Mouse (Mus musculus) forebrain, embryonic 11.5 days (tissue): Measurements from ENCODE around the gene Slc7a11. TPM values are rescaled to one million over a fixed set of nuclear protein-coding genes. Genes with fewer than 3 reads are reported as not detected.

ENCODE experiments used
- ATAC-seq: fragments of 200-750 bp; cut with Nextera tagmentation; replicated peaks from 2 replicates; pipeline ENCODE4 v1.8.0; 2017; ENCODE audit warnings: moderate TSS enrichment; ENCODE audit not compliant: low FRiP score
- DNase-seq: peaks from one replicate; pipeline ENCODE4 v3.0.0-alpha.2; 2017; ENCODE audit warnings: low spot score
- H3K27ac ChIP-seq: fragments of 300-500 bp; sonication (generic); 2 replicates; pipeline ENCODE4 v1.5.1; 2014; ENCODE audit warnings: low read depth, low read length
- H3K27me3 ChIP-seq: fragments of 300-500 bp; sonication (generic); 2 replicates; pipeline ENCODE4 v1.6.1; 2014; ENCODE audit warnings: mild to moderate bottlenecking, low read length, mixed read lengths; ENCODE audit not compliant: control insufficient read depth, insufficient read depth
- H3K36me3 ChIP-seq: fragments of 300-500 bp; sonication (generic); 2 replicates; pipeline ENCODE4 v1.6.1; 2014; ENCODE audit warnings: mild to moderate bottlenecking, low read length, moderate library complexity, mixed read lengths; ENCODE audit not compliant: control insufficient read depth, insufficient read depth
- H3K4me1 ChIP-seq: fragments of 300-500 bp; sonication (generic); replicated peaks from 2 replicates; pipeline ENCODE4 v1.6.1; 2014; ENCODE audit warnings: low read length, mixed read lengths; ENCODE audit not compliant: control insufficient read depth, insufficient read depth
- H3K4me2 ChIP-seq: fragments of 300-500 bp; sonication (generic); 2 replicates; pipeline ENCODE4 v1.6.1; 2014; ENCODE audit warnings: low read depth, mild to moderate bottlenecking, low read length, moderate library complexity, mixed read lengths; ENCODE audit not compliant: severe bottlenecking
- H3K4me3 ChIP-seq: fragments of 300-500 bp; sonication (generic); 2 replicates; pipeline ENCODE4 v1.5.1; 2014; ENCODE audit warnings: low read depth, low read length
- H3K9ac ChIP-seq: fragments of 300-500 bp; sonication (generic); 2 replicates; pipeline ENCODE4 v1.6.1; 2014; ENCODE audit warnings: low read length
- H3K9me3 ChIP-seq: fragments of 300-500 bp; sonication (generic); 2 replicates; pipeline ENCODE4 v1.6.1; 2016; ENCODE audit warnings: low read length, mixed read lengths; ENCODE audit not compliant: control insufficient read depth
- WGBS: fragments of 180-500 bp; shearing (Covaris S2); extraction: QIAGEN DNeasy Blood & Tissue Kit; methylation state at CpG from one replicate; pipeline ENCODE4 v1.1.7; 2014; 5-methylcytosine and 5-hydroxymethylcytosine counted together
- polyA plus RNA-seq: library from polyadenylated mRNA; unstranded; fragments of >200 nt; fragmentation: Nextera tagmentation; extraction: Ambion mirVana; gene quantifications from 2 replicates; pipeline ENCODE4 v1.2.1, GENCODE M21; 2014

Gene Slc7a11
- polyA plus RNA-seq, 1 experiment from 2014 or later, result 1.5 TPM

DNA sequence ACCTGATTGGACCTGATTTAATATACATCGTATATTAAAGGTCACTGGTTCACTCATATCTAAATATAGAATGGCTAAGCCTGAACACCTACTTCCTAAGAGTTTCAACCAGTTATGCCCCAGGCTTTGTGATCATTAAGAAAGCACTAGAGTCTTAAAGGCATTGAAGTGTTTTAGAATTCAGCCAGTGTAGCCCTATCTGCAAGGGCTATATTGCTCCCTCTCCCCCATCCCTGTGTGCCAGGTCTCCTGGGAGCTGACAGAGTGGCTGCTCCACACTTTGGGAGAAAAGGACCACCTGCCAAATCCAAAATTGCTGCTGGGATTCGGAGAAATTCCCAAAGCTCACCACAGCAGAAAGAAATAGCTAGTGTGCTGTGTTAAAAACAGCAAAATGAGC, 168.4 kb downstream of the Slc7a11 start:
- no peaks in the 10 kb centered on the region for H3K9me3 ChIP-seq
- H3K4me1 ChIP-seq, result no peaks in the 10 kb centered on the region
- H3K4me3 ChIP-seq, result no peak overlapping the region
- H3K27me3 ChIP-seq, result no peaks in the 10 kb centered on the region
- H3K27ac ChIP-seq, result no peak overlapping the region
- H3K9ac ChIP-seq, result no peak overlapping the region
- no peak overlapping the region for H3K4me2 ChIP-seq
- 71% methylated on average over 2 of the region's 2 CpGs for WGBS
- DNase-seq, result no peak
- ATAC-seq, result no peak
- no peaks in the 10 kb centered on the region for H3K36me3 ChIP-seq

DNA sequence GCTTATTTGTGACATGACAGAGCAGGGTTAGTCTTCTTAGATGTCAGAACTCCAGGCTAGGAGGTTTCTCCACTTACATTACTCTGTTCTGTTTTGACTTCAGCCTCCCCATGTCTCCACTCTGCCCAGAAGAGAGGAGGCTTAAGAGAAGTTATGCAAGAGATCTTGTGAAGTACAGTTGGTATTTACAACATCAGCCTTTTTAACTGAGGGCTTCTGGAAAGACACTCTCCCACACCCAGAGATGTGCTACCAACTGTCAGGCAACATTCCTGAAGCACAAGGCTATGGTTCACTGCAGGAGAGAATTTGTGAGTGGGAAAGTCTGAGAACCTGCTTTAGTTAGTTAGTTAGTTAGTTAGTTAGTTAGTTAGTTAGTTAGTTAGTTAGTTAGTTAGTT, 171.2 kb downstream of the Slc7a11 start:
- no peaks in the 10 kb centered on the region for H3K4me1 ChIP-seq
- DNase-seq (no peak), ATAC-seq (no peak)
- no peak overlapping the region for H3K9ac ChIP-seq
- H3K4me3 ChIP-seq, result no peak overlapping the region
- no peak overlapping the region for H3K27ac ChIP-seq
- no peaks in the 10 kb centered on the region for H3K36me3 ChIP-seq
- no peak overlapping the region for H3K4me2 ChIP-seq
- H3K9me3 ChIP-seq, result no peaks in the 10 kb centered on the region
- no peaks in the 10 kb centered on the region for H3K27me3 ChIP-seq

DNA sequence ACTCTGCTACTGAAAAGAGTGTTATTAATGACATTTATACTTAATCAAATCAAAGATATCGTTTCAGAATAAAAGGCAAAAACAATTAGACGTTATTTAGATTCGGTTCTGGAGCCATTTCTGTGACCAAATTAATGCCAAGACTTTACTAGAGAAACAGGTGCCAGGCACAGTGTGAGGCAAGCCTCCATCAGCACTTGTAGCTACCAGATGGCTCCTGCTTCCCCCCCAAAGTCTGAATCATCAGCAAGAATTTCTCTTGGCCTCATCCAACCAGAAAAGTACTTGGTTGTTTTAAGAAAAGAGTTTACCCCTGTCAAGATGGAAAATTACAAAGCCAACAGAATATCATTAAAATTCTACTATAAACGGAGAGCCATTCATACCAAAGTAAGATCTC, 173.7 kb downstream of the Slc7a11 start:
- Histone ChIP-seq H3K4me1 (no peaks in the 10 kb centered on the region), H3K9ac (no peak overlapping the region), H3K4me3 (no peak overlapping the region), H3K4me2 (no peak overlapping the region), H3K27ac (no peak overlapping the region), H3K27me3 (no peaks in the 10 kb centered on the region), H3K9me3 (no peaks in the 10 kb centered on the region), H3K36me3 (no peaks in the 10 kb centered on the region)
- WGBS, result 90% methylated on average over 4 of the region's 4 CpGs
- ATAC-seq, result no peak
- DNase-seq, result no peak

DNA sequence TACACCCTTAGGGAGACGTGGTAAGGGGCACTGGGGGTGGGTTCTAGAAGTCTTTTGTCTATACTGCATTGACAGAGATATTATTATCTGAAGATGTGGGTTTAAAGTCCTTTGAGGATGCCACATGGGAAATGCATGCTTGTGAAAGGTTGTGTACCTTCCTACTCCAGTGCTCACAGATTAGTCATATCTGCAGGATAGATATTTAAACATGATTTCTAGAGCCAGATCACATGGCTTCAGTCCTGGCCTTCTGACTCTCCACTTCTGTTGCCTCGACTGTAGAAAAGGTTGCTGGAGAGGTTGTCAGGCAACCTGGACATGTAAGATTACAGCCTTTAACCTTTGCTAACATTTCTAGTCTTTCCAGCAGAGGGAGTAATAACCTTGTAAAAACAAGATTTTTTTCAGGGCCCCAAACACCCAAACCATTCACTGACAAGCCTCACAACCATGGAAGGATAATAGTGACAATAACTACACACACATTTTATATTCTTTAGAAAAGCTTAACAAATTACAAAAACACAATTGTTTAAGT, 180.8 kb downstream of the Slc7a11 start:
- H3K27me3 ChIP-seq, result no peaks in the 10 kb centered on the region
- no peaks in the 10 kb centered on the region for H3K36me3 ChIP-seq
- DNase-seq (no peak), ATAC-seq (no peak)
- no peak overlapping the region for H3K4me3 ChIP-seq
- 67% methylated on average over 2 of the region's 2 CpGs for WGBS
- no peaks in the 10 kb centered on the region for H3K9me3 ChIP-seq
- H3K4me1 ChIP-seq, result no peaks in the 10 kb centered on the region
- no peak overlapping the region for H3K4me2 ChIP-seq
- no peak overlapping the region for H3K9ac ChIP-seq
- no peak overlapping the region for H3K27ac ChIP-seq

DNA sequence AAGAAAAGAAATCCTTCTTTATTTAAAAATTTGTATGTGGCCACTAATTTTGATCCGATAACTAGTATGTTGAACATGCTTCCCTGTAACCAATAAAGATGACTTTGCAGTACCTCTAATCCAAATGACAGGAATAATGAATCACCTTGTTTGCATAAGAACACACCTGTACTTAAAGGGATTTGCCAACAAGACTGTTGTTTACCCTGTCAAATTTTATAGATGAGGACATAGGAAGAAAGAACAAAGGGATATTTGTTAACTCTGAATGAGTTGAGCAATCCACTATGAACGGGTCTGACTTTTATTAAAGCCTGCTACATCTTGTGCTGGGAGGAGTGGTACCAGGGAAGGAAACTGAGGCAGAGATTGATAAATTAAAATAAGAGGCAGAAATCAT, 181.3 kb downstream of the Slc7a11 start:
- Histone ChIP-seq H3K9me3 (no peaks in the 10 kb centered on the region), H3K4me3 (no peak overlapping the region), H3K36me3 (no peaks in the 10 kb centered on the region), H3K27ac (no peak overlapping the region), H3K9ac (no peak overlapping the region), H3K4me2 (no peak overlapping the region), H3K4me1 (no peaks in the 10 kb centered on the region), H3K27me3 (no peaks in the 10 kb centered on the region)
- ATAC-seq (no peak), DNase-seq (no peak)
- 81% methylated on average over 2 of the region's 2 CpGs for WGBS

DNA sequence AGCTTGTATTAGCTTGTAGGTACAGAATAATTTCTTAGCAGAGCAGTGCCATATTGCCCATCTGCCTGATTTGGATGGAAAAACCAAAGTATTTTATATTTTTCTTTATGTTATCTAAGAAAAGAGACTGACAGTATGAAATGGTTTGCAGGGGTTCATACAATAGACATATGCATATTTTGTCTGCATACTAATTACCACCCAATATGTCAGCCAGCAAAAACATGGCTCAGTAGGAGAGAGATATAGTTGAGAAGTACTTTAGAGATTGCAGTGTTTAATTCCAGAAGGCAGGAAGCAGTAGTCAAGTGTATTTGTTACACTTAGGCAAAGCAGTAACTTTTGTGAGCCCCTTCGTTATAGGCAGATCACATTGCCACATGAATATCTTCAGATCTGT, 182.7 kb downstream of the Slc7a11 start:
- no peak overlapping the region for H3K4me2 ChIP-seq
- no peak overlapping the region for H3K27ac ChIP-seq
- no peaks in the 10 kb centered on the region for H3K27me3 ChIP-seq
- H3K4me1 ChIP-seq, result no peaks in the 10 kb centered on the region
- ATAC-seq (no peak), DNase-seq (no peak)
- H3K4me3 ChIP-seq, result no peak overlapping the region
- no peak overlapping the region for H3K9ac ChIP-seq
- no peaks in the 10 kb centered on the region for H3K9me3 ChIP-seq
- no peaks in the 10 kb centered on the region for H3K36me3 ChIP-seq
- WGBS, result 93% methylated on average over 1 of the region's 1 CpGs

DNA sequence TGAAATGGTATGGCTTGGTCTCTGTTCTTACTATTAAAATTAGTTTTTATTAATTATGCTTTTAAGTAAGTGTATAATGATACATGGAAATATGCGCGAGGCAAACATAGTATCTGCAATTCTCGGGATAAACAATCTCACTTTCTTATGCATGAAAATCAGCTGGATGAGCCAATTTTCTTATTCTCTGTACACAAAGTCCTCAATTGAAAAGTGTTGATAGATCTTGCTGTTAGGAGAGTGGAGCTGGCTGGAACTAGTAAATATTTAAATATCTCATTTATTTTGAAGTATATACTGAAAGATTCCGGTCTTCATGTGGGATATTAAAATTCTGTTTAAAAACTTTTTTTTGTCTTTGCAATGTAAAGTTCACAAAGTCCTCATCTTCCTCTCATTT, 184.6 kb downstream of the Slc7a11 start:
- ATAC-seq, result no peak
- DNase-seq, result no peak
- WGBS, result 87% methylated on average over 4 of the region's 4 CpGs

DNA sequence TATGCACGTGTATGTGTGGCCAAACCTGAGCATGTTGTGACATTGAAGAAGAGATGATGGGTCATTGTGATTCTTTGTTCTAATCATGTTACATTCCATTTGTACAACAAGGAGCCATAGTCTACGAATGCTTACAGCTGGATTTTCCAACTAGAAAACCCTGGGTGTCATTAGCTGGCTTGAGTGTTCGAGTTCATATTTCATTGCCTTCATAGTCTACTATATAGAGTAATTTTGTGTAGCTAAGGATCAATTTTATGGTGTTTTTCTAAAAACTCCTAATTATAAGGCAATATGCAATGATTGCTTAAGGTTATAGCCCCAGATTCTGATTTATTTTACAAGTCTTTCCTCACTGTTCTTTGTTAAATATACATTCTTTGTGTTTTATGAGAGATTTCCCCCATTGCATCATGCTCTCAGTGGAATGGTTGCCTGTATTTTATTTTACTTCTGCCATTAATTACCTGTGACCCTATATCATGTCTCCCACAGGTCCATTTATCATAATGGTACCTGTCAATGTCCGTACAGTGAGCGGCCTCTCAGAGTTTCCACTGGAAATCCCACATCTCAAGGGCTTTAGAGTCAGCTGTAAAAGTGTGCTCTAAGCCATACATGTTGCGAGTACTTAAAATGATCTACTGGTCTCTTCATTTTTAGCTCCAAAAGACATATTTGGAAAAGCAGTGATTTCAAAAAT, 193.7 kb downstream of the Slc7a11 start:
- H3K9ac ChIP-seq, result no peak overlapping the region
- H3K27me3 ChIP-seq, result no peaks in the 10 kb centered on the region
- no peak for DNase-seq
- no peaks in the 10 kb centered on the region for H3K4me1 ChIP-seq
- H3K4me2 ChIP-seq, result no peak overlapping the region
- H3K27ac ChIP-seq, result no peak overlapping the region
- H3K36me3 ChIP-seq, result no peaks in the 10 kb centered on the region
- no peak overlapping the region for H3K4me3 ChIP-seq
- ATAC-seq, result no peak
- no peaks in the 10 kb centered on the region for H3K9me3 ChIP-seq
- WGBS, result 94% methylated on average over 6 of the region's 6 CpGs

More for the DNA sequence above, 184.6 kb downstream of the Slc7a11 start:
- Histone ChIP-seq H3K27me3 (no peaks in the 10 kb centered on the region), H3K27ac (no peak overlapping the region), H3K36me3 (no peaks in the 10 kb centered on the region), H3K4me3 (no peak overlapping the region), H3K4me2 (no peak overlapping the region), H3K4me1 (no peaks in the 10 kb centered on the region), H3K9me3 (no peaks in the 10 kb centered on the region), H3K9ac (no peak overlapping the region)

DNA sequence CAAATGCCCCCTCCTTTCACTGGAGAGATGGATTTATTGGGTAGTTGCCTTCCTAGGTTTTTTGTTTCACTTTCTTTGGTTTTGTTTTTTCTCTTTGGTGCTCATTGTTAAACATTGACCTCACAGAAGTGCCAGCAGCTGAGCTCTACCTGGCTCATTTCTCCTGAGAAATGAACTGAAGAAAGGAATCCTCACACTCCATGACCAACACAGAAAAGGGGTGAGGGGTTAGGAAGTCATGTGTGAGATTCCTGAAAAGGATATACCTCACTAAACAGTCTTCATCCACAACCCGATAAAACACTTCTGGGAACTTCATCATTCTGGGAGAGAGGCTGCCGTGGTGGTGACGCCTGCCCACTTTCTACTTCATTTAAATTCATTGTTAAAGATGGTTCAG, 207.4 kb downstream of the Slc7a11 start:
- Histone ChIP-seq H3K27me3 (no peaks in the 10 kb centered on the region), H3K4me2 (no peak overlapping the region), H3K4me1 (no peaks in the 10 kb centered on the region), H3K9me3 (no peaks in the 10 kb centered on the region), H3K9ac (no peak overlapping the region), H3K27ac (no peak overlapping the region), H3K36me3 (no peaks in the 10 kb centered on the region), H3K4me3 (no peak overlapping the region)
- WGBS, result 83% methylated on average over 3 of the region's 3 CpGs
- no peak for ATAC-seq
- no peak for DNase-seq
